Mouse (Mus musculus) layer of hippocampus, postnatal 10 days (tissue): ENCODE data around the gene Pip4k2b. TPM values are rescaled to one million over a fixed set of nuclear protein-coding genes. Genes with fewer than 3 reads are reported as not detected.
"Not testable (repeated sequence)": the region's sequence is repeated elsewhere in the genome, so short reads cannot be mapped to it uniquely, and the experiment has no call there.

Source experiments
- DNase-seq, 2 experiments: peaks; one replicate each; pipeline ENCODE4 v3.0.0; 2021; ENCODE audit warnings: low spot score in 2 of 2
- total RNA-seq, 2 experiments: library from RNA; stranded (reverse); gene quantifications; 2 replicates each; pipeline ENCODE4 v1.2.3; 2021

Gene Pip4k2b
- total RNA-seq, 2 experiments from 2014 or later: 121 to 138 TPM

DNA sequence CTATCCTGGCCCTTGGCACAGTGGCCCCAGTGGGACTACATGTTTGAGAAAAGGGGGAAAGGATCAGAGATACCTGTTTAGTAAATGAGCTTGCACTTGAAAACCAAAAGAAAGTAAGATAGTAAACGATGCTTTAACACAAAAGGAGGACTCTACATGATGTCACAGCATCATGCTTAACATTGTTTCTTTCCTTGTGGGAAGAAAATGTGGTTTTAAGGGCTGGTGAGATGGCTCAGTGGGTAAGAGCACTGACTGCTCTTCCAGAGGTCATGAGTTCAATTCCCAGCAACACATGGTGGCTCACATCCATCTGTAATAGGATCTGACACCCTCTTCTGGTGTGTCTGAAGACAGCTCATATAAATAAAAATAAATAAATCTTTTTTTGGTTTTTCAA is 13.6 kb upstream of the Pip4k2b start:
- DNase-seq: no peak

DNA sequence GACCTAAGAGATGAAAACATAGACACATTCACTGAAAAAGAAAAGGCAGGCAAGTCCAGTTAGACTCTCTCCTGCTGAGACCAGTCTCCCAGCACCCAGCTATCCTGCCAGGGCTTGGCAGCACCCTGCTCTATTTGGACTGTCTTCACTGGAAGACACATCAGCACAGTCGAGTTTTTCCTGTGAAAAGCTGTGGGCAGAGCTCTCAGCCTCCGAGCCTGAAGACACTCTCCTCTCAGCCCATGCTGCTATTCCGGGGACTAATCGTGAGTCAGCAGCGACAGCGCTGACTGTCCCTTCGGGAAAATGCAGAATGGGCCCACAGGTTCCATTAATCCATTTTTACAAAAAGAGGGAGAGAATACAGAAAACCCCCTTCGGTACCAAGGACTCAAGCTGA is 8.8 kb upstream of the Pip4k2b start:
- no peak for DNase-seq

DNA sequence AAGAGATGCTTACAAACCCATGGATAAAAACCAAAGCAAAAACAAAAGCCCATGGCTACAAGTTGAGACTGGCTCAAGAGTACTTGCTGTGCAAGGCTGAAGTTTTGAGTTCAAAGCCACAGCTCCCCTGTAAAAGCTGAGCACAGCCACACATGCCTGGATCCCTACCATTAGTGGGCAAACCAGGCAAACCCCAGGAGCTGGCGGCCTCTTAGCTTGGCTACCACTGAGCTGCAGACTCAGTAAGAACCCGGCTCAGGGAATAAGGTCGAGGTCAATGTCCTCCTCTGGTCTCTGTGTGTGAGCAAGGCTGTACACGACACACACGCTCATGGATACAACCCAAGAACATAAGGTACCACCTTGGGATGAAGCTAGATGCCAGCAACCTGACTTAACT is 4.0 kb upstream of the Pip4k2b start:
- DNase-seq: no peak

DNA sequence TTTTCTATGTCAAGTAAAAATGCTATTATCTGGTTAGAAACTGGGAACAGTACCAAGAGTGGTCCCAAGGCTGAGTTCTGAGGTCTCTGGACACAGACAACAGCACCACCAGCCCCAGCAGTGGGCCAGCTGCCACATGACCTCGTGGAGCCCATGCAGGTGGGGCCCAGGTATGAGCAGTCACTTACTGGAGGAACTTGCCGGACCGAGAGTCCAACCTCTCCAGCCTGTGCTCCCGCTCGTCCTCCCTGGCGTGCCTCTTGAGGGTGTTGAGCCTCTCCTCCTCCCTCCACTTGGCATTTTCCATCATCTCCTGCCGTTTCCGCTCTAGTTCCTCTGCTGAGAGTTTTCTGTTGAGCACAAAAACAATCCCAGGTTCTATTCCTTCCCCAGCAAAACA is 3.3 kb upstream of the Pip4k2b start:
- DNase-seq: no peak

DNA sequence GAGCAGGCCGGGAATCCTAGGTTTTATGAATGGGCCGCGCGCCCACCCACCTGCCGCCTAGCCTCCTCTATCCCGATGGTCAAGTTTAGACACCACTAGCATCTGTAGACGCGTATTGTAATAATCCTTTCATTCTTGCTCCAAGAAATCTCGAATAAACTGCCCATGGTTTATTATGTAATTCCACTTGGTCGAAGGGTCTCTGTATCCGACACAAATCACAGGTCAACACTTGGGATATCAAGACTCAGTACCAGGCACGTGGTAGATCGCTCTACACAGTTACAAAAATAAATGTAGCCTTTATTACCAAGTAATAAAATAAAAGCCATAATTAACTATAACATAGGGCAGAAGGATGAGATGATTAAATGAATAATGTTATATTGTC is 822 bp upstream of the Pip4k2b start:
- DNase-seq: no peak

DNA sequence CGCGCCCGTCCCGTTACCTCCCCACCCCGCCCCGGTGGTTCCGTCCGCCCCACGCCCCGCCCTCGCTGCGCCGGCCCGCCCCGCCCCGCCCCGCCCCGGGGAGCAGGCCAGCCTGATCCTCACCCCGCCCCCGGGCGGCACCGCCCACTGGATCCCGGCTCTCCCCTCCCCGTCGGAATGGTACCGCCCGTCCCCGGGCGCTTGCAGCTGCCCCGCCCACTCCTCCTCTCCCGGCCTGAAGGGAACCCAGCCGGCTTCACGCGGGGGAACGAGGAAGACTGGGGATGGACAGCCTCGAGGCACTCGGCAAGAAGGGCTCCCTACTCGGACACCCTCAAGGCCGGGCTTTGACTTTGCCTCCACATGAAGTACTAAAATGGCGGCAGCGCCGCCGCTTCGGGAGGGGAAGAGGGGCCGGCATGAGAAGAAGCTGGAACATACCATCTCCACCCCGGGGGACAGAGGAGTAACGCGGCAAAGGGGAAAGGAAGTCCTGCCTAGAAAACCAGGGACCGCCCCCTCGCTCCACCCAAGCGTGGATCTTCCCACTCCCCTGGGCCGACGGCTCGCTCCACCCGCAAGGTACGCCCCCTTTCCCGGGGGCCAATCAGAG is 320 bp upstream of the Pip4k2b start:
- DNase-seq: peak; percentile 98

DNA sequence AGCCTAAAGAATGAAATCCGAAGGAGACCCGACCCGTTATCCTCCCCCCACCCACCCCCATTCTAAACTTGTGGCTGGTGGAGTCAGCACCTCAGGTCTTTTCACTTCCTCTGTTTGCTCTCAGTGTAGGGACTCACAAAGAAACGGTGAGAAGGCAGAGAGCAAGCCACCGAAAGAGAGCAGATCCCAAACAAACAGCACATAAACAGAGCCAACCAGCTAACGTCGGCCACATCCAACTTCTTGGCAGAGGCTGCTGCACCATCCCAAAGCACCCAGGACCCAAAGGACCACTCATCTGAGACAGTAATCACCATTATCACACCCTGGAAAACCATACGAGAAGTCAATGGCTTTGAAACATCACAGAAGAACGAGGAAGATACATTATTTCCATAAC is 1.1 kb downstream of the Pip4k2b start:
- no peak for DNase-seq

DNA sequence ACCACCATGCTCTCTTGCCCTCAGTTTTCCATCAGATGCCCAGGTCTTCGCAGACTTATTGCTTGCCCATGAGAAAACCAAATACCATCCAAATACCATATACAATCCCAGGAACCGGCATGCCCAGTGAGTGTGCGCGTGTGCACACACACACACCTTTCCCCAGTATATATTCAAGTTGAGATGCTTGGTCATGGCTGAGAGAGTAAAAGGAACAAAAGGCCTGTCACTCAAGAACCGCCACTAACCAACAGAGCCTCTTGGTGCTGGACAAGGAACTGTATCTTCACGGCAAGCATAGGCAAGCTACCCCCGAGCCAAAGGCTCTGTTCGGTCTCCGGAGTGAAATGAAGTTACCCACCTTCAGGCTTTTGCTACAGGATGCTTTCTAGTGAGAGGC is 1.9 kb downstream of the Pip4k2b start:
- DNase-seq: no peak

DNA sequence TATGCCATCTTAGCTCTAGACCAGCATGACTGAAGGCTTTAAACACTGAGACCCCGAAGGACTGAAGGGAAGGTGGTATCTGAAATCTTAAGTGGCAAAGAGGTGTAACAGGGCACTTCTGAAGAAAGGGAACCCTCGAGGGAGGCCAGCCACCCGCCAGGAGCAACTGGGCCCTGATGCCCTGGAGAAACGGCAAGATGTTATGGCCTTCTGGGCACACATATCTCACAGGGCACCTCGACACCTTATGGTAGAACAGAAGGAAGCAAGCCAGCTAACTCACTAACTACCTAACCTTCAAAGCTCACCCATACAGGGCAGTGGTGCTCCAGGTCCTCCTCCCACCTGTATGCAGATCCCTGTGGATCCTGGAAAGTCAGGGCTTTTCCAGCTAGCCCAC is 2.3 kb downstream of the Pip4k2b start:
- DNase-seq: no peak

DNA sequence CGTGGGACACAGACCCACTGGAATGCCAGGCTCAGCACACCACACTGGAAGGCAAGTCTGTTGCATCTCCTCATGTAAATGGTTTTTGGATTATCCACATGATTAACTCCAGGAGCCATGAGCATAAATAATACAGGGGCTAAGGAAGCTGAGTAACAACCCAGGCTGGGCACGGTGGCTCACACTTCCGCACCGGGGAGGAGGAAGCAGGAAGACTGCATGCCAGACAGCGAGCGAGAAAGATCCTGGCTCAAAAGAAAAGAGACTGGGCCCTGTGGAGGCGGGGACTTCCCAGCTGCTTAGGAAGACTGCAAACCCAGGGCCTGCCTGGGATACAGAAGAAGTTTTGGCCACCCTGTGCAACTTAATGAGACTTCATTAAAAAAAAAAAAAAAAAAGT is 4.3 kb downstream of the Pip4k2b start:
- peak in 1 of 2 experiments; percentile 41 for DNase-seq

DNA sequence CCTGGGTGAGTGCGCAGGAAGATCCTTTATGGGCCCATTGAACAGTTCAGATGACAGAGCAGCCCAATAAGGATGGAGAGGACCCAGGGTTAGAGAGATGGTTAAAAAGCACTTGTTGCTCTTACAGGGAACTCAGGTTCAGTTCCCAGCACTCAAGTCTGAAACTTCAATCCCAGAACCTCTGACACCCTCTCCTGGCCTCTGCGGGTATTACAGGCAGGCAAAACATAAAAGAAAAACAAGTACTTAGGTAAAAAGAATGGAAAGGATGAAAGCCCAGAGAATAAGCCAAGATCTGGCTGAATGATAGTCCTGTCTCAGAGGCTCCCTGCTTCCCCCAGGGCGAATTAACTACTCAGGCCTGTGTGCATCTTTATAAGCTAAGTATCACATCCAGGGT is 5.3 kb downstream of the Pip4k2b start:
- no peak for DNase-seq

DNA sequence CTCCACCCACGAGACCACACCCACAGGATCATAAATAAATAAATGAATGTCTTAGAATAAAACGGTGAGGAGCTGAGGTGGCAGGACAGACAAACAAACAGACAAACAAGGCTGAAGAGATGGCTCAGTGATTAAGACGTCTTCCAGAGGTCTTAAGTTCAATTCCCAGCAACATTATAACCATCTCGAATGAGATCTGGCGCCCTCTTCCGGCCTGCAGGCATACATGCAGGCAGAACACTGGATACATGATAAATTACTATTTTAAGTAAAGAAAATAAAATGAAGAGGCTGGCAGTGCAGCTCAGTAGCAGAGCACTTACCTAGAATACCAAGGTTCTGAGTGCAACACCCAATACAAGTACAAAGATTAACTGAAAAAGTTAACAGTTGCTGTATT is 5.8 kb downstream of the Pip4k2b start:
- DNase-seq: no peak

DNA sequence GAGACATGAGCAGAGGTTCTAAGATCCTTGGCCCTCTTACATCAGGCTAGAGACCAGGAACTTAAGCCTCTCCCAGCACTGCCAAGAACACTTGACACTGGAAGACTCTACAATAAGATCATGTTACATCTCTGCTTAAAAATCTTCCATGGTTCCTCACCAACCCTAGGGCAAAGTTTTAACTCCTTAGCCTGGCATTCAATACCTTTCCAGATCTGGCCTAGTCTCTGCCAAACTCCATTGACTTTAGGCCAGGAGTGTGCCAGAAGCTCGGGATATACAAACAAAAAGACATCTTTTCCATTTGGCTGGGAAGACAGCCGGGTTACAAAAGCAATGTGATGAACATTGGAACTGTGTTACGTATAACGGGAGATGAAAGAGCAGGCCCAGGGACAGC is 6.9 kb downstream of the Pip4k2b start:
- DNase-seq: no peak

DNA sequence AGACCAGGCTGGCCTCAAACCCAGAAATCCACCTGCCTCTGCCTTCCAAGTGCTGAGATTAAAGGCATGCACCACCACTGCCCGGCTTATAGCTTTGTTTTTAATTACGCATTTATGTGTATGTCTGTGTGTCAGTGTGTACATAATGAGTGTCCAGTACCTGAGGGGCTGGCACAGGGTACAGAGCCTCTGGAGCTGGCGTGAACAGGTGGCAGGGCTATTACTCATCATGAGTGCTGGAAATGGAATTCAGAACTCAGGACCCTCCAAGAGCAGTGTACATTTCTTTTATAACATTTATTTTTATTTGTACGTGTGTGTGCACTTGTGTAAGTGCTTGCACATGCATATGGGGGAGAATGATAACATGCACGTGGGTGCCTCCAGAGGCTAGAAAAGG is 7.9 kb downstream of the Pip4k2b start:
- no peak for DNase-seq

DNA sequence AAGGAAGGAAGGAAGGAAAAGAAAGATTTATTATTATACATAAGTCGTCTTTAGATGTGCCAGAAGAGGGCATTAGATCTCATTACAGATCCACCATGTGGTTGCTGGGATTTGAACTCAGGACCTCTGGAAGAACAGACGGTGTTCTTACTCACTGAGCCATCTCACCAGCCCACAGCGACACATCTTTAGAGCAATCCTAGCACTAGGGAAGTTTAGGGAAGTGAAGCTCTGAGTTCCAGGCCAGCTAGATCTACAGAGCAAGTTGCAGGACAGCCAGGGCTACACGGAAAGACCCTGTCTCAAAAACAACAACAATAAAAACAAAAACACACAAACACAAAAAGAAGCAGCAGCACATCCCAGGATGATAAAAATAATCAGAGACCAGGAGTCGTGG is 9.7 kb downstream of the Pip4k2b start:
- DNase-seq: not testable (repeated sequence)

DNA sequence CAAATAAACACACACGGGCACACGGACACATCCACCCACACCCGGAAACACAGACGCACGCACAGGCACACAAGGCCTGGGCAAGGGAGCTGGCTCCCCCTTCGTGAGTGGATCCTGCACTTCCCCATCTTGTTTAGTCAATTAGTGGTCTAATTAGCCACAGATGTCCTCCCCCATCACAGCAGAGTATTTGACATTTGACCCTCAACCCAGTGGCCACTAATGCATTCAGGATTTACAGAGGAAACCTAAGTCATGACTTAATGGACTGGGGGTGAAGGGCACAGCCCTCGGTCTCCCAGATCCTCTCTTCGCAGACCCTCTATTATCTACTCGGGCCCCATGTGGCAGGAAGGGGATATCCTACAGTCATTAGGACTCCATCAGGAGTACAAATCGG is 10.8 kb downstream of the Pip4k2b start:
- no peak for DNase-seq

DNA sequence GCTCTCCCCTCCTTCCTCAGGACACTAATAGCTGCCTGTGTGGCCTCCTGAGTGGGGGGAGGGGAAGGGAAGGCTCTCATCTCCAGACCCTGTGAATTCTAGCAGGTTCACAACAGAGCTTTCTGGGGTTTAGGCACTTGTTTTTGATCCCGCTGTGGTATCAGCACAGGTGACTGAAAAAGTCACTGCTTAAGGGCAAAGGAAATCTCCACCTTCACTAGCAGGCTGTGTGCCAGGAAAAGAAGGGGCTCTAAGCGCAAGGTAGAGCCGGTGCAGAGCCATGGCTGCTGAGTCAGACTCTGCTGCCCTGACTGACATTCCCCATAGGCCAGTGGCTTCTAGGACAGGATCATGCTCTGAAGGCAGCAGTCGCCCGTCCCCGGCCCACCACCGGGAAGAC is 15.8 kb downstream of the Pip4k2b start:
- no peak for DNase-seq

DNA sequence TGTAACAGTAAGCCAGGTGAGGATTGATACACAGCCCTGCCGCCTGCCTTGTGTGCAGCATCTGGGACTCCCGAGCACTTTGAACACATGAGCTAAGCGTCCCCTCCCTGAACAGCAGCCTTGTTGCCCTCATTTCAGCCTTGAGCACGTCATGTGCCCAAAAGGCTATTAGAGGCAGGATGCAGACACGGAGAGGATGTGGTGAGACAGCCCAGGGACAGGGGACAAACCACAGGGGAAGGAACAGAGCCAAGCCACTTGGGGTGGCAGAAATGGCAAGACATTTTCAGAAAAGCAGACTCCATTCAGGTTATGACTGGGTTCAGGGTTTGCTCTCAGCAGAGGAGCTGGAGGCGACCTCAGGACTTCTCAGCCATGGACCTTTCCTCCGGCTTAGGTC is 16.2 kb downstream of the Pip4k2b start:
- DNase-seq: no peak

DNA sequence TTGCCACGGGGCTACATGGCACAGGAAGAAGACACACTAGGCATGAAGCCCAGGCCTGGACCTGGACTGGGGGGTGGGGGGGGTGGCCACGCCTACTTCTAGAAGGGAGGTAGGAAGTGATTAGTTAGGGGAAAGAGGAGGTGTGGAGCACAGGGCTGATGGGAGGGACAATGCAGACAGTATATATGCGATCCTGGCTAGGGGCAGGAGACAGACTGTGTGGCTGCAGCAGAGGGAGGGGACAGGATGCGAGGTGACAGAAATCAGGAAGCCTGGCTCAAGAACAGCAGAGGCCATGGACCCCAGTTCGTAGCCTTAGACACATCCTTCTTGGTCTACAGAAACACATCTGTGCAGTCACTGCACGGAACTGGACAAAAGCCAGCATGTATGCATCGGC is 20.8 kb downstream of the Pip4k2b start:
- DNase-seq: no peak

DNA sequence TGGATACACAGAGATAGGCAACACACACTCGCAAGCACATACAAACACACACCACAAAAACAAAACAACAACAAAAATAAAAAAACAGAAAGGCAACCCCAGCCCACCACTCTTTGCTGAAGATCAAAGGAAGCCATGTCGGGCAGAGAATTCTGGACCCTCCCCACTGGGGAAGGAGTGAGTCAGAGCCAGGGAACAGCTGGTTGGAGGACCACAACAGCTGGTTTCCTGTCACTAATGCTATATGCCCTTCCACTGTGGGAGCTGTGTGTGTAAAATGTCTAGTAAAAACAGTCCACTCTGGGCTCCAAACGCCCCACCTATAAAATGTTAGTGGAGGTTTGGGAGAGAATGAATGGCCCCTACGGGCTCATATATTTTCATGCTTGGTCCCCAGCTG is 23.2 kb downstream of the Pip4k2b start:
- DNase-seq: no peak

DNA sequence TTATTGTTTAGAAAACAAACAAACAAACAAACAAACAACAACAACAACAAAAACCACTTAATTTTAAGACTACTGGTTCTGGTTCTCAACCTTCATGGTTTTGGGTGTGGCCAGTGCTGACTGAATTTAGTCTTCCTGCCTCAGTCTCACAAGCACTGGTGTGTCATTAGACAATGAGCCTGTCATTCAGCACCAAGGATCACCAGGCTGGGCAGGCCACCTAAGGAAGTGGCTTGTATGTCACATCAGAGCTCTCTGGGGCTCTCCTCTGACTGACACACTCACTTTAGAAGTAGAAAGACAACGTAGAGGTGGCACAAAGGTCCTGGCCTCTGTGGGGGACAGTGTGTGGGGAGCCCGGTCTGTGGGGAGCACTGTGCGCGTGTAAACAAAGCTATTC is 25.5 kb downstream of the Pip4k2b start:
- DNase-seq: no peak

DNA sequence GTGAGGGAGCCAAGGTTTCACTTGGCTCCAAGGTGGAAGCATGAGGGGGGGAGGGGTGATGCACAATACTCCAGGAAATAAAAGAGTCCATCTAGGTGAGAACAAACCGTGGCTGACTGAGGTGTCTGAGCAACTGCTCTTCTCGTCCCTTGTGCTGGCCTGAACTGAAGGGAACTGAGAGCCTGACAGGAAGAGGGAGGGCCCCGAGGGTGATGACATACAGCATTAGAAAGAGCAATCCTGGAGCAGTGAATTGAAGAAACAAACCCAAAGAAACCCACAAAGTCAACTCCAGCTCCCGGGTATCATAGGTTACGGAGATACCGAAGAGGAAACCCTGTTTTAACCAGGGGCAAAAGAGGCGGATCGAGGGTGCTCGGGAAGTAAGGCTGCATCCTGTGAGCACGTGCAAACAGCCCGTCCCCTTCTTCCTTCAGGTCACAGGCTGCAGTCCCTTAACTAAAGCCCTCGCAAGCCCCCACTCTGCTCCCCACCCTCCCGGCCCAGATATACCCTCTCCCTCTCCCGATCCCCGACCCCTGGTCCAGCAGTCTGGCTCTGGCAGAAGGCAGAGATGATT is 26.1 kb downstream of the Pip4k2b start:
- DNase-seq: no peak

DNA sequence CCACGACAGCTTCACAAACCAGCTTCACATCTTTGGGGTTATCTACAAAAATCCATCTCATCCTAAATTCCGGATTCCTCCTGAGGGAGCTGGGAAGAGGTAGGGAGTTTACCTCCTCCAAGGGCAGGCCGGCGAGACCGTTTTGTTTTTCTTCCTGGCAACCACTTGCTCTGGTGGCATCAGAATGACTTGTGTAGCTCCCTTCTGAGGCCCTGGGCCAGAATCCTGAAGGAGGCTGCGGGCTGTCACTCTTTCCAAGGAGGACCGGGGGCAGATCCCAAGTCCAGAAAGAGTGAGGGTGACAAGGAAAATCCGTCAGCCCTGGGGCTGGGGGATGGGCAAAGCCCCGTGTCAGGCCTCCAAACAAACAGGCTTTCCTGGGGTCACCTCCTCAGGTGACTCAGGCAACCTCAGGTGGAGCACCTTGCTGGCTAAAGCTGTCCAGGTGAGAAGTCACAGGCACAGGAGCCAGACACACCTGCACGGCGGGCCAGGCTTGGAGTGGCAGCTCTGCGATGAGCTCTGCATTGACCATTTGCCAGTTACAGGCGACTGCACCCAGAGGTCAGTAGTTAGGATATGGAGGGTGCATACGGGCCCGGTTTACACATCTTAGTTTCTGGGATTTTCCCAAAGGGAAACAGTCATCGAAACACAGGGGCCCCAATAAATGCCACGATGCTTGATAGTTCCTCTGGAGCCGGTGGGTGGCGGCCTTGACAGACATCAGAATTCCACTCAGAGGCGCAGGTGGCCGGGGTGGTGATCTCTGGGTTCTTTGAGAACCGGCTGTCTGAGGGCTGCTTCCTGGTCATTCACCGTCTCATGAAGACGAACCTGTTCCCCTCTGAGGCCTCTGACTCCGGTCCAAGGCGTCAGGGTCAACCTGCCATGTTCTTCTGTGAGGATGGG is 26.9 kb downstream of the Pip4k2b start:
- DNase-seq: no peak
